Mouse (Mus musculus) embryonic fibroblast, embryonic 13.5 days (primary cell): ENCODE measurements around the gene Eif2d. TPM values are rescaled to one million over a fixed set of nuclear protein-coding genes. Genes with fewer than 3 reads are reported as not detected.
A peak's percentile ranks its signal among the peaks of the same experiment; 100 is the strongest.

Source experiments
- H3K27ac ChIP-seq: 2 replicates; pipeline ENCODE4 v1.5.1; 2012; ENCODE audit warnings: low read length, control low read depth, inconsistent platforms; ENCODE audit not compliant: insufficient read depth
- H3K4me1 ChIP-seq: 2 replicates; pipeline ENCODE4 v1.6.1; 2011; ENCODE audit warnings: low read length; ENCODE audit not compliant: control insufficient read depth, insufficient read depth
- H3K4me3 ChIP-seq: 2 replicates; pipeline ENCODE4 v1.5.1; 2011; ENCODE audit warnings: mild to moderate bottlenecking, control low read depth, low read length; ENCODE audit not compliant: insufficient read depth
- CTCF ChIP-seq: IDR thresholded peaks from 2 replicates; pipeline ENCODE4 v1.5.1; 2011; ENCODE audit warnings: mild to moderate bottlenecking, control low read depth, low read length, moderate library complexity, borderline replicate concordance; ENCODE audit not compliant: insufficient read depth
- POLR2A ChIP-seq: IDR thresholded peaks from 2 replicates; pipeline ENCODE4 v1.6.1; 2011; ENCODE audit warnings: low read depth, mild to moderate bottlenecking, control low read depth, low read length, moderate library complexity
- polyA plus RNA-seq: library from polyadenylated mRNA; stranded (reverse); fragments of >200 nt; gene quantifications from 2 replicates; pipeline ENCODE4 v1.2.4, GENCODE M21; 2011; ENCODE audit warnings: low read depth; ENCODE audit not compliant: missing spikeins, insufficient read length

Eif2d gene
- polyA plus RNA-seq, 1 experiment: 46.9 TPM

- no peak for TF ChIP-seq CTCF
- no peak for TF ChIP-seq POLR2A
- H3K27ac ChIP-seq: no peak overlapping the region
- H3K4me3 ChIP-seq: no peak overlapping the region
- H3K4me1 ChIP-seq: no peaks in the 10 kb centered on the region
Measured at GRCm38 (mm10) chr1:131211655-131212054, 58.7 kb downstream of the Eif2d start.

- no peak overlapping the region for H3K27ac ChIP-seq
- H3K4me1 ChIP-seq: no peaks in the 10 kb centered on the region
- TF ChIP-seq CTCF (no peak), POLR2A (no peak)
- H3K4me3 ChIP-seq: no peak overlapping the region
Measured at GRCm38 (mm10) chr1:131212956-131213355, 60.0 kb downstream of the Eif2d start.

- Histone ChIP-seq H3K27ac (no peak overlapping the region), H3K4me3 (no peak overlapping the region), H3K4me1 (no peaks in the 10 kb centered on the region)
- TF ChIP-seq CTCF (no peak), POLR2A (no peak)
Measured at GRCm38 (mm10) chr1:131213361-131213760, 60.4 kb downstream of the Eif2d start.

GRCm38 (mm10) chr1:131218933-131219332 lies 66.0 kb downstream of the Eif2d start:
- H3K4me3 ChIP-seq: no peak overlapping the region
- H3K4me1 ChIP-seq: no peaks in the 10 kb centered on the region
- TF ChIP-seq POLR2A (no peak), CTCF (no peak)
- no peak overlapping the region for H3K27ac ChIP-seq

- no peak overlapping the region for H3K27ac ChIP-seq
- no peak overlapping the region for H3K4me3 ChIP-seq
- no peaks in the 10 kb centered on the region for H3K4me1 ChIP-seq
- TF ChIP-seq POLR2A (no peak), CTCF (no peak)
Measured at GRCm38 (mm10) chr1:131221822-131222590, 69.0 kb downstream of the Eif2d start.

GRCm38 (mm10) chr1:131223345-131223744 lies 70.4 kb downstream of the Eif2d start:
- no peak overlapping the region for H3K27ac ChIP-seq
- no peak overlapping the region for H3K4me3 ChIP-seq
- no peaks in the 10 kb centered on the region for H3K4me1 ChIP-seq
- TF ChIP-seq POLR2A (no peak), CTCF (no peak)

- TF ChIP-seq CTCF (no peak), POLR2A (no peak)
- no peak overlapping the region for H3K27ac ChIP-seq
- H3K4me3 ChIP-seq: no peak overlapping the region
Measured at GRCm38 (mm10) chr1:131224848-131225471, 72.0 kb downstream of the Eif2d start.

GRCm38 (mm10) chr1:131228225-131228624 lies 75.2 kb downstream of the Eif2d start:
- Histone ChIP-seq H3K4me1 (no peaks in the 10 kb centered on the region), H3K4me3 (no peak overlapping the region), H3K27ac (no peak overlapping the region)
- TF ChIP-seq POLR2A: no peak
- peak; percentile 42; the same call in 1 of the 2 replicates for TF ChIP-seq CTCF

More at GRCm38 (mm10) chr1:131224848-131225471, 72.0 kb downstream of the Eif2d start:
- H3K4me1 ChIP-seq: no peaks in the 10 kb centered on the region

GRCm38 (mm10) chr1:131228659-131229058 lies 75.7 kb downstream of the Eif2d start:
- Histone ChIP-seq H3K27ac (no peak overlapping the region), H3K4me1 (no peaks in the 10 kb centered on the region), H3K4me3 (no peak overlapping the region)
- TF ChIP-seq CTCF (no peak), POLR2A (no peak)

GRCm38 (mm10) chr1:131233527-131233926 lies 80.5 kb downstream of the Eif2d start:
- Histone ChIP-seq H3K4me3 (no peak overlapping the region), H3K4me1 (peaks cover 12% of the 10 kb centered on the region), H3K27ac (no peak overlapping the region)
- TF ChIP-seq CTCF (no peak), POLR2A (no peak)
